Mouse (Mus musculus): ENCODE data around the gene Rreb1. TPM values are rescaled to one million over a fixed set of nuclear protein-coding genes. Genes with fewer than 3 reads are reported as not detected.

Gene Rreb1
- 13.5 and 14.1 TPM in 2 replicates for polyA plus RNA-seq (2015; fragmentation: Nextera tagmentation; extraction: Ambion mirVana)

DNA sequence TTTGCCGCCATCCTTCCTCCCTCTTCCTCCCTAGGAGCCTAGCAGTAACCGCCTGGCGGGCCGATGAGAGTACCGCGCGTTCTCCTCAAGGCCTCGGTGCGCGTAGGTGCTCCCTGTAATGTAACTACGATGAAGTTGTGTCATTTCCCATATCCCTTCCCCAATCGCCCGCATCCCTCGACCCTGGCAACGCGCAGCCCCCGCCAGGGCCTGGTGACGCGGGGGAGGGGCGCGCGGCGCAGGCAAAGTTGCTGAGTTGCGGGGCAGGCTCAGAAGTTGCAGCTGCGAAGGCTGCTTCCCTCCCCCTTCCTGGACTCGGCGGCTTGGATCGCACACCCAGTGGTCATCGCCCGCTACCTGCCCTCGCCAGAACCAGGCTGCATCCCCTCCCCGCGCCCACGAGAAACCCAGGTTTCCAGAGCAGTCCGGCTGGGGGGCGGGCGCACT is at the start of gene Rreb1:
Rreb1 (plus strand) TSS at position 254 of the 447 bp plus-strand sequence.
- peak; percentile 63 for ATAC-seq (ENCODE audit: insufficient read depth, low FRiP score)
- Histone ChIP-seq H3K4me1 (ENCODE audit: control insufficient read depth, insufficient read depth, low read length) (peaks cover 13% of the 10 kb centered on the region; the same call in 1 of the 2 replicates), H3K4me3 (replicated peaks; ENCODE audit: low read length) (peak within 1 kb of the TSS; percentile 64), H3K27me3 (ENCODE audit: control insufficient read depth, insufficient read depth, low read length) (no peaks in the 10 kb centered on the region), H3K27ac (ENCODE audit: low read length) (peak within 1 kb of the TSS; percentile 74), H3K36me3 (ENCODE audit: control insufficient read depth, insufficient read depth, low read length) (no peaks in the 10 kb centered on the region), H3K9me3 (replicated peaks; ENCODE audit: control insufficient read depth, low read length) (no peaks in the 10 kb centered on the region), H3K4me2 (ENCODE audit: low read depth, low read length) (peak within 1 kb of the TSS; percentile 100), H3K9ac (ENCODE audit: low read length) (peak within 1 kb of the TSS; percentile 79)
- WGBS: under 1% methylated on average over 36 of the region's 37 CpGs

DNA sequence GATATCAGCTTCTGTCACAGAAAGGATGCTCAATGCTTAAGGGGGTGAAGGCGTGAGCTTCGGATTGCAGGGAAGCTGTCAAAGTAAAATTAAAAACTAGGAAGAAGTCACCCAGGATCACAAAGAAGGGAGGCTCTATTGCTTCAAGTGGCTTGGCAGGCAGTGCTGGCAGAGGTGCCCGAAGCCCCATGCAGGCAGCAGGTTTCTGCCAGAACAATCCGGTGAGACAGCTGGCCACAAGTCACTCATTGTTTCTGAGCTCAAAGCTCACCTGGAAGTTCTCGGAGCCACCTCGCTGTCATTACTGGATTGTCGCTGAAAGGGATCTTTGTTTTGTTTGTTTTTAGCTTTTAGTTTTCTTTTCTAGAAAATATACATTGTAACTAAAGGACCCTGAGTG is 49.6 kb upstream of the Rreb1 start:
- no peaks in the 10 kb centered on the region for H3K27me3 ChIP-seq (ENCODE audit: control insufficient read depth, insufficient read depth, low read length)
- H3K9ac ChIP-seq (ENCODE audit: low read length): no peak overlapping the region
- H3K4me3 ChIP-seq (replicated peaks; ENCODE audit: low read length): no peak overlapping the region
- no peak overlapping the region for H3K4me2 ChIP-seq (ENCODE audit: low read depth, low read length)
- 76% methylated on average over 7 of the region's 7 CpGs for WGBS
- ATAC-seq (ENCODE audit: insufficient read depth, low FRiP score): no peak
- H3K36me3 ChIP-seq (ENCODE audit: control insufficient read depth, insufficient read depth, low read length): no peaks in the 10 kb centered on the region
- H3K27ac ChIP-seq (ENCODE audit: low read length): no peak overlapping the region
- H3K4me1 ChIP-seq (ENCODE audit: control insufficient read depth, insufficient read depth, low read length): no peaks in the 10 kb centered on the region
- H3K9me3 ChIP-seq (replicated peaks; ENCODE audit: control insufficient read depth, low read length): no peaks in the 10 kb centered on the region

DNA sequence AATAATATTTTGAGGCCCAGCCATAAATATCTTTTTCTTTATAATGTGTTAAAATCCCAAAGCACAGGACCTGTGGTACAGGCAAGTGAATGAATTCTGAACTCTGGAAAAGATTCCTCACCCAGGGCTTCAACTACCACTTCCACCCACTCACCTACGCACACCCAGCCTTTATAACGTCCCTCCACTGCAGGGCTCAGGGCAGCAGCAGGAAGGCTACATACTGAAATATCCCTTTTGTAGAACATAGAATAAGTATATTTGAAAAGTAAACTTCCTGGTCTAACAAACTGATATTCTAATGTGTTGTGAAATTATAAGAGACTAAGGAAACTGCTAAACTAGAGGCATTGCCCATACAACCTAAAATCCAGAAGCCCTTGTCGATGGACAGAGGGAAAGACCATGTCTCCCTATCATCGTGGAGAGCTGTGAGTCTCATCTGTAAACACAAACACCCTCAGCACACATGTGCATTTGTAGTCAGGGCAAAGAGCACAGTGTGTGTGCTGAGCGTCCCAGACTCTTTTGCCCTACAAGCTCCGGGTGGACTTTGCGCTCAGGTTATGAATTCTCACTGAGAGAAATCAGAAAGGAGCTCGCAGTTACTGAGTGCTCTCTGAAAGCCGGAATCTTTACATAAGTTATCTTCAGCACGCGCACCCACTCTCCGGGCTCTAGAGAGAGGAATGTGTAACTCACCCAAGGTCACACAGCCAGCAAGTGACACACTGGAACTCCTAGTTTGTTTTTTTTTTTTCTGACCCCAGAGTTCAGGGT is 46.1 kb upstream of the Rreb1 start:
- H3K4me2 ChIP-seq (ENCODE audit: low read depth, low read length): no peak overlapping the region
- no peaks in the 10 kb centered on the region for H3K4me1 ChIP-seq (ENCODE audit: control insufficient read depth, insufficient read depth, low read length)
- H3K9me3 ChIP-seq (replicated peaks; ENCODE audit: control insufficient read depth, low read length): no peaks in the 10 kb centered on the region
- peak; percentile 90 for ATAC-seq (ENCODE audit: insufficient read depth, low FRiP score)
- 47% methylated on average over 12 of the region's 12 CpGs for WGBS
- H3K27ac ChIP-seq (ENCODE audit: low read length): peak overlapping the region; percentile 90
- H3K36me3 ChIP-seq (ENCODE audit: control insufficient read depth, insufficient read depth, low read length): no peaks in the 10 kb centered on the region
- H3K9ac ChIP-seq (ENCODE audit: low read length): no peak overlapping the region
- no peaks in the 10 kb centered on the region for H3K27me3 ChIP-seq (ENCODE audit: control insufficient read depth, insufficient read depth, low read length)
- H3K4me3 ChIP-seq (replicated peaks; ENCODE audit: low read length): no peak overlapping the region

DNA sequence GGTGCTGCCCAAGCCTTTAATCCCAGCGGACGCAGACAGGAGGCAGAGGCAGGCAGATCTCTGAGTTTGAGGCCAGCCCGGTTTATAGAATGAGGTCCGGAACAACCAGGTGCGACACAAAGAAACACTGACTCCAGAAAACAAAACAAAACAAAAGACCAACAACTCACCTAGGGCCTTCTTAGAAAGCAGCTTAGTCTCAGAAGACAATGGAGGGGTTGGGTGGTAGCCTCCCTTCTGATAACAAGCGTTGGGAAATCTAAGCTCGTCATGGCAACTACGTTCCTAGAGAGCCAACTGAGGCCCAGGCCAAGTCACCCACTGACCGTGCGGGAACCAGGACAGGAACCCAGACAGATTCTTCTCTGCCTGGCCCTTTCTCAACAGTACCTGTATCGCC is 43.7 kb upstream of the Rreb1 start:
- Histone ChIP-seq H3K9me3 (replicated peaks; ENCODE audit: control insufficient read depth, low read length) (no peaks in the 10 kb centered on the region), H3K36me3 (ENCODE audit: control insufficient read depth, insufficient read depth, low read length) (no peaks in the 10 kb centered on the region), H3K4me1 (ENCODE audit: control insufficient read depth, insufficient read depth, low read length) (no peaks in the 10 kb centered on the region), H3K4me2 (ENCODE audit: low read depth, low read length) (no peak overlapping the region), H3K27me3 (ENCODE audit: control insufficient read depth, insufficient read depth, low read length) (no peaks in the 10 kb centered on the region), H3K4me3 (replicated peaks; ENCODE audit: low read length) (no peak overlapping the region), H3K27ac (ENCODE audit: low read length) (no peak overlapping the region), H3K9ac (ENCODE audit: low read length) (no peak overlapping the region)
- no peak for ATAC-seq (ENCODE audit: insufficient read depth, low FRiP score)
- WGBS: 93% methylated on average over 11 of the region's 11 CpGs

DNA sequence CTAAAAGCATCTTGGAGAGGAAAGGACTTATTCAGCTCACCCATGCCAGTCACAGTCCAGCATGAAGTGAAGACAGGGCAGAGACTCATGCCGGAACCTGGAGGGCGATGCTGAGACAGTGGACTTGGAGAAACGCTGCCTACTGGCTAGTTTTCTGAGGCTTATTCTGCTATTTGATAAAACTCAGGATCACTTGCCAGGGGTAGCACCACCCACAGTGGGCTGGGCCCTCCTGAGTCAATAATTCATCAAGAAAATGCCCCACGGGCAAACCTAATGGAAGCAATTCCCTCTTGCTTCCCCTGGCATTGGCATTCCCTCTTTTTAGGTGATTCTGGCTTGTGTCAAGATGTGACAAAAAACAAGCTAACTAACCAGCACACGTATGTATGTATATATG is 38.1 kb upstream of the Rreb1 start:
- no peak for ATAC-seq (ENCODE audit: insufficient read depth, low FRiP score)
- H3K4me2 ChIP-seq (ENCODE audit: low read depth, low read length): no peak overlapping the region

DNA sequence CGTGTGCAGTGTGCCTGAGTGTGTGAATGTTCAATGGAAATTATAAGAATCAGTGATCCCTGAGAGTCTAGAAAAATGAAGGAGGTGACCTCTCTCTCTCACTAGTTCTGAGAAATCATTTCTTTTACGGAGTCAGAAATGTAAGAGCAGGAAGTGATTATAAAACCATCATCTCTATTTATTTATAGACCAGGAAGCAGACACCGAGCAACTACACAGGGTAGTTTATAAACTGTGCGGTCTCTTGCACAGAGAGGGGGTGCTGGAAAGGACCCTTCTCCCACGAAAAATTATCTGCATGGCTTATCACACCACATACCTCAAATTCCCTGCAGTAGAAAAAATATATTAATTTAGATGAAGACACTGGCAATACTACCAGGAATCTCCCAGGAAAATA is 37.4 kb upstream of the Rreb1 start:
- Histone ChIP-seq H3K9ac (ENCODE audit: low read length) (no peak overlapping the region), H3K36me3 (ENCODE audit: control insufficient read depth, insufficient read depth, low read length) (no peaks in the 10 kb centered on the region), H3K4me2 (ENCODE audit: low read depth, low read length) (no peak overlapping the region), H3K27me3 (ENCODE audit: control insufficient read depth, insufficient read depth, low read length) (no peaks in the 10 kb centered on the region), H3K4me1 (ENCODE audit: control insufficient read depth, insufficient read depth, low read length) (peaks cover 13% of the 10 kb centered on the region), H3K4me3 (replicated peaks; ENCODE audit: low read length) (no peak overlapping the region), H3K9me3 (replicated peaks; ENCODE audit: control insufficient read depth, low read length) (no peaks in the 10 kb centered on the region), H3K27ac (ENCODE audit: low read length) (peak overlapping the region; percentile 47; the same call in 1 of the 2 replicates)
- 22% methylated on average over 5 of the region's 5 CpGs for WGBS
- no peak for ATAC-seq (ENCODE audit: insufficient read depth, low FRiP score)

More for the DNA sequence above, 38.1 kb upstream of the Rreb1 start:
- Histone ChIP-seq H3K9me3 (replicated peaks; ENCODE audit: control insufficient read depth, low read length) (no peaks in the 10 kb centered on the region), H3K9ac (ENCODE audit: low read length) (no peak overlapping the region), H3K4me1 (ENCODE audit: control insufficient read depth, insufficient read depth, low read length) (peaks cover 13% of the 10 kb centered on the region), H3K27me3 (ENCODE audit: control insufficient read depth, insufficient read depth, low read length) (no peaks in the 10 kb centered on the region), H3K36me3 (ENCODE audit: control insufficient read depth, insufficient read depth, low read length) (no peaks in the 10 kb centered on the region), H3K27ac (ENCODE audit: low read length) (no peak overlapping the region), H3K4me3 (replicated peaks; ENCODE audit: low read length) (no peak overlapping the region)
- 74% methylated on average over 5 of the region's 5 CpGs for WGBS

DNA sequence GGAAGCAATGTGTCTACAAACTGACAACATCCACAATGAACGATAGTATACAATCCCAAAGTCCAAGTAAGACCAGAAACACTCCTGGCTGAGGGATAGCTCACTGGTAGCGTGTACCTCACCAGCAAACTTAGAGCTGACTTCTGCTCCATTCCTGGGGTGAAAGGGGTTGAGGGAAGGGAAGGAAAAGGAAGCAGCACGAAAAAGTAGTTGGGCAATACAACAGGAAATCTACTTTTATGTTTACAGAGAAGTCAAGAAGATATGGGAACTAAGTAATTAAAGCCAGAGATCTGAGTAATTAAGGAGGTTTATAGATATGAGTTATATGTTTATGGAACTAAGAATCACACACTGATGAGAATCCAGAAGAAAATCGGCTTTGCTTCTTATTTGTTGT is 36.0 kb upstream of the Rreb1 start:
- H3K27ac ChIP-seq (ENCODE audit: low read length): no peak overlapping the region
- no peak overlapping the region for H3K4me2 ChIP-seq (ENCODE audit: low read depth, low read length)
- no peaks in the 10 kb centered on the region for H3K36me3 ChIP-seq (ENCODE audit: control insufficient read depth, insufficient read depth, low read length)
- H3K4me1 ChIP-seq (ENCODE audit: control insufficient read depth, insufficient read depth, low read length): peaks cover 13% of the 10 kb centered on the region
- 72% methylated on average over 4 of the region's 4 CpGs for WGBS
- H3K9ac ChIP-seq (ENCODE audit: low read length): no peak overlapping the region
- no peaks in the 10 kb centered on the region for H3K9me3 ChIP-seq (replicated peaks; ENCODE audit: control insufficient read depth, low read length)
- H3K4me3 ChIP-seq (replicated peaks; ENCODE audit: low read length): no peak overlapping the region
- H3K27me3 ChIP-seq (ENCODE audit: control insufficient read depth, insufficient read depth, low read length): no peaks in the 10 kb centered on the region
- ATAC-seq (ENCODE audit: insufficient read depth, low FRiP score): no peak

DNA sequence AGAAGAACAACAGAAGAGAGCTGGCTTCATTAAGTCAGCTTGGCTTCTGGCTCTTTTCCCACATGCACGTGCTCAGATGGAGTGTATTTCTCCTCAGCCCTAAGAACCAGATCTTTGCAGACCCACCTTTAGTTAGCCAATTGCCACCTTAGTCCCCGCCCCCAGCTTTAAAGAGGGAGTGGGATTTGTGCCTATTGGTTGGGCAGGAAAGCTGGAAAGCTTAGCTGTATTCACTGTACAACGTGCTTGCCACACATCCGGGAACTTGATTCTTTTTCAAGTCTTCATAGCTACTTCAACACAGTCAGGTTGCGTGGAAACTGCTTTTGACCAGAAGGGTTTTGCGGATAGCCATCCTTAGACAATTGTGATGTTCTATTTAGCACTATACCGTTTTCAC is 30.7 kb upstream of the Rreb1 start:
- H3K27me3 ChIP-seq (ENCODE audit: control insufficient read depth, insufficient read depth, low read length): no peaks in the 10 kb centered on the region
- ATAC-seq (ENCODE audit: insufficient read depth, low FRiP score): no peak
- no peak overlapping the region for H3K4me3 ChIP-seq (replicated peaks; ENCODE audit: low read length)
- H3K9me3 ChIP-seq (replicated peaks; ENCODE audit: control insufficient read depth, low read length): no peaks in the 10 kb centered on the region
- no peaks in the 10 kb centered on the region for H3K36me3 ChIP-seq (ENCODE audit: control insufficient read depth, insufficient read depth, low read length)
- H3K4me1 ChIP-seq (ENCODE audit: control insufficient read depth, insufficient read depth, low read length): peaks cover 5% of the 10 kb centered on the region; the same call in 1 of the 2 replicates
- WGBS: 71% methylated on average over 7 of the region's 7 CpGs
- H3K4me2 ChIP-seq (ENCODE audit: low read depth, low read length): no peak overlapping the region
- H3K9ac ChIP-seq (ENCODE audit: low read length): no peak overlapping the region
- H3K27ac ChIP-seq (ENCODE audit: low read length): no peak overlapping the region

DNA sequence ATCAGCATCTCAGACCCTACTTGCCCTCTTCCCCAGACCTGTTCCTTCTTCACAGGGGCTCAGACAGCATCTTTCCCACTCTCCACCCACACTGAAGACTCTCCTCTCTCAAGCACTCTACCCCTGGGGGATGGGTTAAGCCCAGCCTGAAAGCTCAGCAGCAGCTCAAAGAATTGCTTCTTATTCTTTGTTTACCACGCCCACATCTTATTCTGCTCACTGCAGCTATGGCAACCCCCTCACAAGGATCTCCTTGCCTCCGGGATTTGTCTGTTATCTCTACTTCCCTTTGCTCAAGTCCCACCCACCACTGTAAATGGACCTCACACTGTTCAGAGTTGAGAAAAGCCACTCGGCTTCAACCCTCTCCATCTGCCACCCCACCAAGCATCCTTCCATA is 28.7 kb upstream of the Rreb1 start:
- H3K4me3 ChIP-seq (replicated peaks; ENCODE audit: low read length): no peak overlapping the region
- H3K4me1 ChIP-seq (ENCODE audit: control insufficient read depth, insufficient read depth, low read length): peaks cover 5% of the 10 kb centered on the region; the same call in 1 of the 2 replicates
- H3K9me3 ChIP-seq (replicated peaks; ENCODE audit: control insufficient read depth, low read length): 0 out of 2 replicates have a peak, but pooled peaks cover 3% of the 10 kb centered on the region
- H3K27ac ChIP-seq (ENCODE audit: low read length): no peak overlapping the region
- WGBS: 22% methylated on average over 3 of the region's 3 CpGs
- no peak overlapping the region for H3K9ac ChIP-seq (ENCODE audit: low read length)
- no peak overlapping the region for H3K4me2 ChIP-seq (ENCODE audit: low read depth, low read length)
- no peaks in the 10 kb centered on the region for H3K36me3 ChIP-seq (ENCODE audit: control insufficient read depth, insufficient read depth, low read length)
- peak; percentile 58; the same call in 1 of the 2 replicates for ATAC-seq (ENCODE audit: insufficient read depth, low FRiP score)
- H3K27me3 ChIP-seq (ENCODE audit: control insufficient read depth, insufficient read depth, low read length): no peaks in the 10 kb centered on the region

Measured in stomach, embryonic 16.5 days (tissue).